Mouse (Mus musculus): ENCODE measurements around the gene Exosc1. TPM values are rescaled to one million over a fixed set of nuclear protein-coding genes. Genes with fewer than 3 reads are reported as not detected.

The Exosc1 gene
- total RNA-seq (2021), result 10 to 100 TPM; 10.8 to 12.4 TPM

- DNase-seq (ENCODE audit: low spot score), result peak; percentile 98
- intact Hi-C loops (cut with DNase I), result loop anchor here (5.0 kb wide), 1 partner anchor 49 kb away; the partner anchor contains the start of genes Mms19 and Ubtd1
Measured at GRCm38 (mm10) chr19:41933179-41934086, at the start of gene Exosc1, which contains the start of gene Zdhhc16. Exosc1 (minus strand) TSS chr19:41933423. Zdhhc16 (plus strand) TSS chr19:41933480.

DNA sequence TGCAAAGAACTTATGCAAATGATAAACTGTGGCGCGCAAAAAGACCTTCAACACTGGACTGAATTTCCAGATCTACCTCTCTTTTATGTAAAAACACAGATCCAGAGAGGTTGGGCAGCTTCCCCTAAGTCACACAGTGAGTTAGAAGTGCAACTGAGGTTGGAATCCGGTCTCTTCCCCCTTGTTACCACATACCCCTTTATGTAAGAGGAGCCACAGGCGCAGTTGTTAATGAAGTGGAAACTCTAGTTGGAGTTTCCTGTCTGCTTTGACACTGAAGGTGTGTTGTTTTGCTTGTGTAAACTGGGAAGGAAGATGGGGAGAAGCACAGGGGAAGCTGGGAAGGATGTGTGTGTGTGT lies 49.5 kb upstream of the Exosc1 start:
- intact Hi-C loops (cut with DNase I), result loop anchor here (2.0 to 5.0 kb wide), 3 partner anchors 16 to 50 kb away; partner anchors contain the start of genes Exosc1 and Zdhhc16
- no peak for DNase-seq (ENCODE audit: low spot score)

- intact Hi-C loops (cut with DNase I), result loop anchor here (2.0 to 5.0 kb wide), 3 partner anchors 17 to 50 kb away; partner anchors contain the start of genes Exosc1 and Zdhhc16
- DNase-seq (ENCODE audit: low spot score), result peak; percentile 43
Measured at GRCm38 (mm10) chr19:41981931-41982790, 48.9 kb upstream of the Exosc1 start.

- intact Hi-C loops (cut with DNase I), result loop anchor here (5.0 kb wide), 1 partner anchor 49 kb away; the partner anchor contains the start of genes Exosc1 and Zdhhc16
- DNase-seq (ENCODE audit: low spot score), result no peak
Measured at GRCm38 (mm10) chr19:41981595-41981927, 48.3 kb upstream of the Exosc1 start, which contains the start of gene Ubtd1. Ubtd1 (plus strand) TSS chr19:41981763.

GRCm38 (mm10) chr19:41980819-41981594 lies 47.8 kb upstream of the Exosc1 start, which contains the start of gene Mms19:
Mms19 (minus strand) TSS chr19:41981157.
- intact Hi-C loops (cut with DNase I), result loop anchor here (5.0 kb wide), 1 partner anchor 49 kb away; the partner anchor contains the start of genes Exosc1 and Zdhhc16
- DNase-seq (ENCODE audit: low spot score), result peak; percentile 99

GRCm38 (mm10) chr19:41980422-41980818 lies 47.2 kb upstream of the Exosc1 start:
- DNase-seq (ENCODE audit: low spot score), result no peak

GRCm38 (mm10) chr19:41973891-41974794 lies 40.9 kb upstream of the Exosc1 start:
- DNase-seq (ENCODE audit: low spot score), result no peak
- intact Hi-C loops (cut with DNase I), result no loop called here

More at GRCm38 (mm10) chr19:41980422-41980818, 47.2 kb upstream of the Exosc1 start:
- intact Hi-C loops (cut with DNase I), result loop anchor here (5.0 kb wide), 1 partner anchor 48 kb away; the partner anchor contains the start of genes Exosc1 and Zdhhc16

DNA sequence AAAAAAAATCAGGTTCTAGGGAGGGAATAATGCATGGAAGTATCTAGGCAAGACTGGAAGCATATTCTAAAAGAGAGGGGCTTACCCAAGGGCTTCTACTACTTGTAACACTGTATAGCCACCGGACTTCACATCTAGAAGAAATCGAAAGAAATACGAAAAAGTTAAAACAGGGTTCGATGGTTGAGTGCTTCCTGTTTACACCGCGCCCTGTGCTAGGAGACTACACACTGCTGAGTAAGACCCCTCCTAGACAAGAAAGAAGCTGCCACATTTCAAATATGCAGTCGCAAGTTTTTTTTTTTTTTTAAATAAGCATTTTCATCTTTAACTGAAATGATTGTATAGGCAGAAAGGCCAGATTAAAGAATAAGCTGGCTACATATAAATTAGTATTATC lies 36.4 kb upstream of the Exosc1 start:
- DNase-seq (ENCODE audit: low spot score), result no peak
- intact Hi-C loops (cut with DNase I), result no loop called here

DNA sequence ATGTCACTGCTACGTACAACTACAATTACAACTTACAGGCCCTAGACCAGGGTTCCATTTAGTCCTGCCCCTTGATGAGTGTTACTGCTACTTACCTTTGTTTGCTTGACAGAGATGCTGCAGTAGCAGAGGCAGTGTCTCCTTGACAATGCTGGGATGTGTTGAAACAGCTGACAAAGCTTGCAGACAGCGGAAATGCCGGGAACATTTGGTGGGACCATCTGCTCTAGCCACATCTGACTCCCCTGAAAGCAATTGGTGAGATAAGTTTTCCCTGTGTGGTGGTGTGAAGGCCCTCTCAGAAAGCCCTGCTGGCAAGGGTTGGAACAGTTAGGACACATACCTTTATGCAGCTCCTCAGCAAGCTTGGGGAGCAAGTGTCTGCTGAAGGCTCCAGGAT lies 20.4 kb upstream of the Exosc1 start:
- no peak for DNase-seq (ENCODE audit: low spot score)
- intact Hi-C loops (cut with DNase I), result no loop called here

- no peak for DNase-seq (ENCODE audit: low spot score)
Measured at GRCm38 (mm10) chr19:41952287-41952686, 19.1 kb upstream of the Exosc1 start.

GRCm38 (mm10) chr19:41943841-41944240 lies 10.6 kb upstream of the Exosc1 start:
- no peak for DNase-seq (ENCODE audit: low spot score)
- intact Hi-C loops (cut with DNase I), result no loop called here

More at GRCm38 (mm10) chr19:41952287-41952686, 19.1 kb upstream of the Exosc1 start:
- intact Hi-C loops (cut with DNase I), result no loop called here

GRCm38 (mm10) chr19:41938539-41938938 lies 5.3 kb upstream of the Exosc1 start:
- intact Hi-C loops (cut with DNase I), result no loop called here
- DNase-seq (ENCODE audit: low spot score), result no peak

- intact Hi-C loops (cut with DNase I), result no loop called here
- DNase-seq (ENCODE audit: low spot score), result no peak
Measured at GRCm38 (mm10) chr19:41935921-41936320, 2.7 kb upstream of the Exosc1 start.

GRCm38 (mm10) chr19:41934124-41934523 lies 901 bp upstream of the Exosc1 start:
- intact Hi-C loops (cut with DNase I), result loop anchor here (5.0 kb wide), 1 partner anchor 48 kb away; the partner anchor contains the start of genes Mms19 and Ubtd1
- no peak for DNase-seq (ENCODE audit: low spot score)

DNA sequence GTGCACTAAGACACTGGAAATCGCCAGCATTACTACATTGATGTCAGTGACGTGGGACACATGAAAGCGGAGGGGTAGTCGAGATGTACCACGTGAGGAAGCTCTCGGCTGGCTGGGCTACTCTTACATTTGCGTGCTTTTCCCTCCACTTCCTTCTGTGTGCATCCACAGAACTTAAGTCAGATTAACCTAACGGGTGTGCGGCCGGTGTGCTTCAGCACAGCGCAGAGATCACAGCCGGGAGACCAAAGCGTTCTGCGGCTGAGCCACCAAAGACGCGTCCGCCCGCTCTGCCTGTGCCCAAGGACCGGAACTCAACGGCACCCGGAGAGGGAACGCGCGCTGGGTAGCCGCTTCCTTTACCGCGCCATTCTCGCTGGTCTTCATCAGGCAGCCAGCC lies 537 bp downstream of the Exosc1 start:
- no peak for DNase-seq (ENCODE audit: low spot score)
- intact Hi-C loops (cut with DNase I), result loop anchor here (5.0 kb wide), 1 partner anchor 50 kb away; the partner anchor contains the start of genes Mms19 and Ubtd1

GRCm38 (mm10) chr19:41920412-41921067 lies 12.7 kb downstream of the Exosc1 start:
- no peak for DNase-seq (ENCODE audit: low spot score)
- intact Hi-C loops (cut with DNase I), result no loop called here

DNA sequence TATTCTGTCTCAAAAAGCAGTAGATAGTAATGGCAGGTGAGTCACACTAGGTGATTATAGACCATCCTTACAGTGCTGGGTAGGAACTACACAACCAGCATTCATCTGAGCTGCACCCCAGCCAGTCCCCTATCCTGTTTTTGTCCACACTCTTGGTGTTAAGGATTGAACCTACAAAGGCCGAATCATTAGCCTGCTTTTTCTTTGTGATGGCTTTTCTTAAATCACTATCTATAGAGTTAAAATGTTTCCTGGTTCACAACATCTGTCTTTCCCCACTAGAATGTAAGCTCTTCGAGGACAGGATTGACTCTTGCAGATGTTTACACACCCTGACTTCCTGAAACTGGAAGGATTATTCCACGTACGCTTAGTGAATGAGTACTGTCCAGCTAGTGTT lies 13.8 kb downstream of the Exosc1 start:
- DNase-seq (ENCODE audit: low spot score), result no peak
- intact Hi-C loops (cut with DNase I), result no loop called here

- no peak for DNase-seq (ENCODE audit: low spot score)
- intact Hi-C loops (cut with DNase I), result no loop called here
Measured at GRCm38 (mm10) chr19:41916853-41917252, 16.4 kb downstream of the Exosc1 start.
